Mouse (Mus musculus): ENCODE results near the gene C2cd4b.

The C2cd4b gene

GRCm38 (mm10) chr9:67759163-67759955 is at the start of gene C2cd4b:
Gene C2cd4b (plus strand): TSS chr9:67759437.
- Histone ChIP-seq H3K27me3 (ENCODE audit: control insufficient read depth, insufficient read depth, low read length, poor library complexity, severe bottlenecking) (no peaks in the 10 kb centered on the region), H3K36me3 (ENCODE audit: control insufficient read depth, insufficient read depth, low read length, poor library complexity, severe bottlenecking) (no peaks in the 10 kb centered on the region)
- no peak for DNase-seq (ENCODE audit: low read depth, low spot score)

GRCm38 (mm10) chr9:67711051-67711877 is 48.0 kb upstream of the C2cd4b start:
- Histone ChIP-seq H3K27me3 (ENCODE audit: control insufficient read depth, insufficient read depth, low read length, poor library complexity, severe bottlenecking) (no peaks in the 10 kb centered on the region), H3K36me3 (ENCODE audit: control insufficient read depth, insufficient read depth, low read length, poor library complexity, severe bottlenecking) (no peaks in the 10 kb centered on the region)
- DNase-seq (ENCODE audit: low read depth, low spot score): peak; percentile 52

- H3K27me3 ChIP-seq (ENCODE audit: control insufficient read depth, insufficient read depth, low read length, poor library complexity, severe bottlenecking): no peaks in the 10 kb centered on the region
- no peak for DNase-seq (ENCODE audit: low read depth, low spot score)
- no peaks in the 10 kb centered on the region for H3K36me3 ChIP-seq (ENCODE audit: control insufficient read depth, insufficient read depth, low read length, poor library complexity, severe bottlenecking)
Measured at GRCm38 (mm10) chr9:67712146-67712545, 47.1 kb upstream of the C2cd4b start.

- no peaks in the 10 kb centered on the region for H3K27me3 ChIP-seq (ENCODE audit: control insufficient read depth, insufficient read depth, low read length, poor library complexity, severe bottlenecking)
- no peak for DNase-seq (ENCODE audit: low read depth, low spot score)
- H3K36me3 ChIP-seq (ENCODE audit: control insufficient read depth, insufficient read depth, low read length, poor library complexity, severe bottlenecking): no peaks in the 10 kb centered on the region
Measured at GRCm38 (mm10) chr9:67717081-67717480, 42.2 kb upstream of the C2cd4b start.

GRCm38 (mm10) chr9:67718596-67718995 is 40.6 kb upstream of the C2cd4b start:
- DNase-seq (ENCODE audit: low read depth, low spot score): no peak
- Histone ChIP-seq H3K27me3 (ENCODE audit: control insufficient read depth, insufficient read depth, low read length, poor library complexity, severe bottlenecking) (no peaks in the 10 kb centered on the region), H3K36me3 (ENCODE audit: control insufficient read depth, insufficient read depth, low read length, poor library complexity, severe bottlenecking) (no peaks in the 10 kb centered on the region)

- no peak for DNase-seq (ENCODE audit: low read depth, low spot score)
- no peaks in the 10 kb centered on the region for H3K27me3 ChIP-seq (ENCODE audit: control insufficient read depth, insufficient read depth, low read length, poor library complexity, severe bottlenecking)
- no peaks in the 10 kb centered on the region for H3K36me3 ChIP-seq (ENCODE audit: control insufficient read depth, insufficient read depth, low read length, poor library complexity, severe bottlenecking)
Measured at GRCm38 (mm10) chr9:67720150-67720549, 39.1 kb upstream of the C2cd4b start.

- no peak for DNase-seq (ENCODE audit: low read depth, low spot score)
- H3K27me3 ChIP-seq (ENCODE audit: control insufficient read depth, insufficient read depth, low read length, poor library complexity, severe bottlenecking): no peaks in the 10 kb centered on the region
Measured at GRCm38 (mm10) chr9:67722378-67722777, 36.9 kb upstream of the C2cd4b start.

GRCm38 (mm10) chr9:67725196-67725595 is 34.0 kb upstream of the C2cd4b start:
- DNase-seq (ENCODE audit: low read depth, low spot score): no peak
- H3K36me3 ChIP-seq (ENCODE audit: control insufficient read depth, insufficient read depth, low read length, poor library complexity, severe bottlenecking): no peaks in the 10 kb centered on the region

More at GRCm38 (mm10) chr9:67722378-67722777, 36.9 kb upstream of the C2cd4b start:
- no peaks in the 10 kb centered on the region for H3K36me3 ChIP-seq (ENCODE audit: control insufficient read depth, insufficient read depth, low read length, poor library complexity, severe bottlenecking)

DNA sequence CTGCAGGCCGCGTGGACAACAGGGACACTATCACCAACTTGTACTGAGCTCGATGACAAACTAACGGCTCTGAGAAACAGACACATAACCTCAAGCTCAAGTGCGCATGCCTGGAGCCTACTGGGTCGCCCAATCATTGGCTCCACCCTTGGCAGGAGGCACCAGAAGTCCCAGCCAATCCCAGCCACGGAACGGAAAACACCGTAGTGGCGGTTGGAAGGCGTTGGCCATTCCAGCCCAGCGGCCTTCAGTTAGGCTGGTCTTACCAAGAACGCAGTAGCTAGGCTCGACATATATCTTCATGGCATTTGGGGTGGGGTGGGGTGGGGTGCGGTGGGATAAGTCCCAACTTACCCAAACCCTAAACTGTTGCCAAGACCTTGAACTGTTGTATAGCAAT is 25.5 kb upstream of the C2cd4b start:
- Histone ChIP-seq H3K27me3 (ENCODE audit: control insufficient read depth, insufficient read depth, low read length, poor library complexity, severe bottlenecking) (no peaks in the 10 kb centered on the region), H3K36me3 (ENCODE audit: control insufficient read depth, insufficient read depth, low read length, poor library complexity, severe bottlenecking) (no peaks in the 10 kb centered on the region)
- no peak for DNase-seq (ENCODE audit: low read depth, low spot score)

More at GRCm38 (mm10) chr9:67725196-67725595, 34.0 kb upstream of the C2cd4b start:
- no peaks in the 10 kb centered on the region for H3K27me3 ChIP-seq (ENCODE audit: control insufficient read depth, insufficient read depth, low read length, poor library complexity, severe bottlenecking)

GRCm38 (mm10) chr9:67735426-67735825 is 23.8 kb upstream of the C2cd4b start:
- Histone ChIP-seq H3K27me3 (ENCODE audit: control insufficient read depth, insufficient read depth, low read length, poor library complexity, severe bottlenecking) (no peaks in the 10 kb centered on the region), H3K36me3 (ENCODE audit: control insufficient read depth, insufficient read depth, low read length, poor library complexity, severe bottlenecking) (no peaks in the 10 kb centered on the region)
- no peak for DNase-seq (ENCODE audit: low read depth, low spot score)

DNA sequence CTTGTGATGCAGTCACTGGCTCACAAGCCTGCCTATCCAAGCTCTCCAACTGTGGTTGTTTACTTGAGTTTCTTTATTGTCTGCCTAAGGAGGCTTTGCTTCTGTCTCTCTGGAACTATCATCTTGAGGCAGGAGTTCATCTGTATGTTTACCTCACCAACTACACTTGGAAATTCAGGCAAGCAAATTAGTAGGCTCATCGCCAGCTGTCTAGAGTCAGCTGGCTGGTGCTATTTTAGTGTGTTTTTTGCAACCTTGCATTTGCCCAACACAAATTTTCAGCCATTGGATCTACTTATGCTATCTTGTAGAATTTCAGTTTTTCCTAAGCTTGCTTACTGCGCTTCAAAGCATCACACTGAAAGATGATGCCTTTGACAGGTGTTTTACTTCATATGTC is 18.0 kb upstream of the C2cd4b start:
- no peaks in the 10 kb centered on the region for H3K27me3 ChIP-seq (ENCODE audit: control insufficient read depth, insufficient read depth, low read length, poor library complexity, severe bottlenecking)
- DNase-seq (ENCODE audit: low read depth, low spot score): no peak
- no peaks in the 10 kb centered on the region for H3K36me3 ChIP-seq (ENCODE audit: control insufficient read depth, insufficient read depth, low read length, poor library complexity, severe bottlenecking)

DNA sequence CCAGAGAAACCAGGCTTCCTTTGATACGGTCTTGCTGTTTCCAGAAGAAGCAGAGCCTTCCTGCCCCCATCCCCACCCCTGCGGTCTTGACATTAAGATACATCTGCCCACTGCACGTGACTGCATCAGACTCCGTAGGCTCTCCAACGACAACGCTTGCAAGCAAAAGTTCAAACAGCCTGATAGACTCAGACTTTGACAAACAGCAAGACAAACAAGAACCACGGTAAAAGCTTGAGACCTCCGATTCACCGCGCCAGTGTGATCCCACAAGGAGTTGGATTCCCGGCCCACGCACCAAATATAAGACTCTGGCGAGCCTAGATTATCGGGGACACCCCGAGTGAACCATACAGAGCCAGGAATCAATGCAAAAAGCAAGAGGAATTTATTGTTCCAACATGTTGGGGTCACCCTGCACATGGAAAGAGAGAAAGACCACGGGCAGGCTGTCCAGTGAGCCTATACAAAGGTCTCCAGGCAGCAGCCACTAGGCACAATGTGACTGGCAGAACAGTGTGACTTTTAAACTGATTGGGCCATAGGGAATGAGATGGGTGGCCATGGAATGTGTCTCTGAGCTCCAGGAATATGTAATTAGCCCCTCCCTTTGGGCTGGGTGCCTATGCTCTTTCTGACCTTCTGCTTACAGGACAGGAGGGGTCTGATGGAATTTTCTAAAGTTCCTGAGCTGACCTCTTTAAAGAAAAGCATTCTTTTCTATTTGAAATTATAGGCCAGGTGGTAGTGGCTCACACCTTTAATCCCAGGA is 5.6 kb upstream of the C2cd4b start:
- Histone ChIP-seq H3K27me3 (ENCODE audit: control insufficient read depth, insufficient read depth, low read length, poor library complexity, severe bottlenecking) (no peaks in the 10 kb centered on the region), H3K36me3 (ENCODE audit: control insufficient read depth, insufficient read depth, low read length, poor library complexity, severe bottlenecking) (no peaks in the 10 kb centered on the region)
- DNase-seq (ENCODE audit: low read depth, low spot score): no peak

DNA sequence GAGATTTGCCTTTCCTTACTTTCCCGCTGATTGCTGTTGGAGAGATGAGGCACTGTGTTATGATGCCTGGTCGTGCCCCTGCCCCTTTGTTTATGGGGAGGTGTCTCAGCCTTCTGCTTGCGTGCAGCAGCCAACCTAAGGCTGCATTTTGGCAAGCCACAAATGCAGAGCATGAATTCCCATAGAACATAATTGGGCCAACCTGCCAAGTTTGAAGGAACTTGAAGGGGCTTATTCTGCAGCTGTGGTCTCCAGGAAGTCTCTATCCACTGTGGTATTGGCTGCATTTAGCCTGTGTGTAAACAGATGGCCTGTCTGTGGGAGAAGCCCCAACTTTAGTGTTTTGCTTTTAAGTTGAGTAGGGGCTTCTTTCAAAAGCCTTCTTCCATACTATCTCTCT is 4.5 kb upstream of the C2cd4b start:
- no peaks in the 10 kb centered on the region for H3K36me3 ChIP-seq (ENCODE audit: control insufficient read depth, insufficient read depth, low read length, poor library complexity, severe bottlenecking)
- no peak for DNase-seq (ENCODE audit: low read depth, low spot score)
- H3K27me3 ChIP-seq (ENCODE audit: control insufficient read depth, insufficient read depth, low read length, poor library complexity, severe bottlenecking): no peaks in the 10 kb centered on the region

DNA sequence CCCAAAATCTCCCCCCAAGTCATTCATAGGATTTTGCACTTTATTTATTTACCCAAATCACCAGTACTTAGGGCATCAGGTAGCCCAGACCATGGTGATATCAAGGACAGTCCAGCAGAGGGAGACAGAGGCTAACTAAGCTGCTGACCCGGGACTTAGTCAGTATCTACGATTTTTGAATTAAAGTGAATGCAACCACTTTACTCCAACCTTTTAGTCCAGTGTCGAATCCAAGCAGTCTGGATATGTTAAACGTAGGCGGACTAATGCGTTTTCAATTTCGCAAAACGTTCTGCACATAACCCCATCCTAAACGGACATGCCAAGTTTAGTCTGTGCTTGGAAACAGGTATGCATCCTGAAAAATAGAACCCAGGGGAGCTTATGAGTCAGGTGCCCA is 551 bp upstream of the C2cd4b start:
- no peaks in the 10 kb centered on the region for H3K36me3 ChIP-seq (ENCODE audit: control insufficient read depth, insufficient read depth, low read length, poor library complexity, severe bottlenecking)
- peak; percentile 11 for DNase-seq (ENCODE audit: low read depth, low spot score)

More for the DNA sequence above, 551 bp upstream of the C2cd4b start:
- no peaks in the 10 kb centered on the region for H3K27me3 ChIP-seq (ENCODE audit: control insufficient read depth, insufficient read depth, low read length, poor library complexity, severe bottlenecking)
